Mouse (Mus musculus): Measurements from ENCODE around the gene Emilin2.

Emilin2 gene

DNA sequence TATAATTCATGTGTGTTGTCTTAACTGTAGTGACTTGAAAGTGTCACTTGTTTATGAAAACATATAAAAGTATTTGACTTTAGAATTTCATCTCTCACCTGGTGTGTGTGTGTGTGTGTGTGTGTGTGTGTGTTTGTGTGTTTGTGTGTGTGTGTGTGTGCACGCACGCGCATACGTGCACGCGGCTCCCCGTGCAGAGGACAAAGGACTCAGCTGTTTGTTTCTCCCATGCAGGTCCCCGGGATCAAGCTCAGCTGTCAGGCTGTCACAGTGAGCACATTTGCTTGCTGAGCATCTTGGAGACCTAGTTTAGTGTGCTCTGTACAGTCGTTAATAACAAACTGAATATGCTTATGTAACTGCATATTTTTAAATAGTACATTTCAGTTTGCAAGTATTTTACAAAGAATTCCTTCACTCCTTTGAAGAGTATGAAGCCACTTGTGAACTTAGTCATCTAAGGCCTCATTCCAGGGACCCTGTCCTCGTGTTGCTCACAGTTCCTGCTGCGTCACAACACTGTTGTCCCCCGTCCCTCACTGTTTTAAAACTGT is 77.7 kb downstream of the Emilin2 start:
- DNase-seq (ENCODE audit: extremely low spot score, low spot score) = no peak

DNA sequence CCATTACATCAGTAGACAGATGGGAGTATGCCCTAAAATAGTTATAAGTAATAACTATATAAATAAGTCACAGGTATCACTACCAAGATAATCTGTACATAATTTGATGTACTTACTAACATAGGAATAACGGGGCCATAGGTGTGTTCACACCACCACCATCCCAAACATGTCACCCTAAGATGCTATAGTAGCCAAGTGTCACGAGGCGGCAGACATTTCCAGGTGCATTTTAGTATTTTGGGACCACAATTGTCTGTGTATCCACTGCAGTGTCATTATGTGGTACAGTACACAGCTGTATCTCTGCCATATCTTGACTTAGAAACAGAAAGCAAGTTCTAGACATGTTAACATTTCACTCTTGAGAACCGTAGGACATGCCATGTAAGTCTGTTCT is 78.6 kb downstream of the Emilin2 start:
- DNase-seq (ENCODE audit: extremely low spot score, low spot score) = no peak

DNA sequence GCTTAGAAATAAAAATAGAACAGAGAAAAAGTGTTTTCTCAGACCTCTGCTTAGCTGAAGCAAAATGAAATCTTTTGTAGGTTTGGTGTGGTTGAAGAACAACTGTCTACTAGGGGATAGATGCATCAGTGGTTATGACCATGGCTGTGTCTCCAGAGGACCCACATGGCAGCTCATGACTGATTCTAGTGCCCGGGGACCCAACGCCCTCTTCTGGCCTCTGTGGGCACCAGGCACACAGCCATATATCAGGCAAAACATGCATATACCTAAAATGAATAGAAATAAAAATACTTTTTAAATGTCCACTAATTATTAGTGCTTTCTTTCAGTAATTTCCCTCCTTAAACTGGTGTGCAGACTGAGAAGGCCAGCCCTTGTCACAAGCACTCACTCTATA is 79.8 kb downstream of the Emilin2 start:
- DNase-seq (ENCODE audit: extremely low spot score, low spot score) = no peak

DNA sequence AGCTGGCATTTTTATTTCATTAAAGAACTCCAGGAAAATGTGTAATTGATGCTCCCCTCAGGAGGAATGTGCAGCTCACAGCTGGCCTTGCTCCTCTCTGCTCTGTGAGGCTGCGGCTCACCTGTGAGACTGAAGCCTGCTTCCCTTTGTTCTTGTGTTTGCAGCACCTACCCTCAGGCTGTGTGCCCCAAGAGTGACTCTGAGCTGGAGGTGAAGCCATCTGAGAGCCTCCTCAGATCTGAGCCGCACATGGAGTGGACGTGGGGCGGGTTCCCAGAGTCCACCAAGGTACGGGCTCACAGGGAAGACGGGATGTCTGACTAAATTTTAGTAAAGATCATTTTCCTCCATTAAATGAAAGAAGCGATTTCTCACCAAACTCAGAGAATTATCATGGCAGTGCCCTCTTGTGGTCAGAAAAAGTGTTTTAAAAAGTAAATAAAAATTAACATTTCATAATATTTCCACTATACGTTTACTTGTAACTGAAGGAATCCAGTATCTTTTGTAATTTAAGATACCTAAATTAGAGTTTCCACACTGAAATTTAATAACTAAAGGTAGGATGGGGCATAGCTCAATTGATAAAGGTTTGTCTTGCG is 81.6 kb downstream of the Emilin2 start:
- no peak for DNase-seq (ENCODE audit: extremely low spot score, low spot score)

DNA sequence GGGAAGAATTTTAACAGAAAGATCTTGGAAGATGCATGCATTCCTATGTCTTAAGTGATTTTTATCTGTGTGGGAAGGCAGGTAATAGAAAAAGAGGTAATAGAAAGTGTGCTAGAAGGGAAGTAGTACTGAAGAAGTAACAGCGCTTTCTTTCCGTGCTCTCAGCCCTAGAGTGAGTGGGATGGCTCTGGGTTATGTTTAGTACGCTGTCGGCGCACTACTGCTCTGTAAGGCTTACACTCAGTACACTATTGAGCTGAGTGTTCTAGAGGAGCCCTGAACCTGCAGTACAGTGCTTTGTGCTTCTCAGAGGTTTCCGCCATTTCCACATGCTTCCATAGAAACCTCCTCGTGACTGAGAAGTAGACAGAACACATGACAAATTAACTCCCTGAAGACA is 83.1 kb downstream of the Emilin2 start:
- DNase-seq (ENCODE audit: extremely low spot score, low spot score) = no peak

DNA sequence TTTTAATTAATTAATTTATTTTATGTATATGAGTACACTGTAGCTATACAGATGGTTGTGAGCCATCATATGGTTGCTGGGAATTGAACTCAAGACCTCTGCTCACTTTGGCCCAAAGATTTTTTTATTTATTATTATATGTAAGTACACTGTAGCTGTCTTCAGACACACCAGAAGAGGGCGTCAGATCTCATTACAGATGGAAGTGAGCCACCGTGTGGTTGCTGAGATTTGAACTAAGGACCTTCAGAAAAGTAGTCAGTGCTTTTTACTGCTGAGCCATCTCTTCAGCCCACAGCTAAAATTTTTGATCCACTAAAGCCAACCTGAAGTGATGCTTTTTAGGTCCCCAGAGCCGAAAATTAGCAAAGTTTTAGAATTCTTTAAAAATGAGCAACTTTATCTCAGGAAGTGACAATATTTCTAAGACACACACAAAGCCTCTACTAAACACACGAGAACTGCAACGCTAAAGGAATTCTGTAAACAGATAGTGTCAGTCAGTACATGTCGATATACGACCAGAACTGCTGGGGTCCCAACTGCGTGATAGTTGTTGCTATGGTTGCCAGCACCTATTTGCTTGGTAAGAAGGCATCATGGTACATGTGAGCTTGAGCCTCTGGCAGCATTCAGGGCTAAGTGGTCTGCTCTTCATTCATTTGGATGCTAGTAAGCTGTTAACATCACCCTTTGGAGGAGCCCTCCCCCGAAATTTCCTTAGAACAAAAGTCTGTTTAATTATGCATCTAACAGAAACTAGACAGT is 84.5 kb downstream of the Emilin2 start:
- DNase-seq (ENCODE audit: extremely low spot score, low spot score) = no peak

DNA sequence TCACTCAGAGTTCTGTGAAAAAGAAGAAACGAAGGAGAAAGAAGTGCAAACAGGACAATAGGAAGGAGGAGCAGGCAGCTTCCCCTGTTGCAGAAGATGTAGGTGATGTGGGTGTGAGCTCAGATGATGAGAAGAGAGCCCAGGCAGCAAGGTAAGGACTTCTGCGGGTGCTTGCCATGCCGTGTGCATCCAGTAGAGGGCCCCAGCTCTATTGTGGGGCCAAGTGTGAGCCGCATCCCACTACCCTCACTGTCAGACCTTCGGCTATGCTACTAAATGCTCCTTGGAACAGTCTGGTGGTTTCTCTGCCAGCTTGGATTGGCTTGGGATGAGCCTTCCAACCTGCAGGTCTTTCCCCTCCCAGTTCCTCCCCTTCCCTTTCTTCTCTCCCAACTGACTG is 86.7 kb downstream of the Emilin2 start:
- no peak for DNase-seq (ENCODE audit: extremely low spot score, low spot score)

DNA sequence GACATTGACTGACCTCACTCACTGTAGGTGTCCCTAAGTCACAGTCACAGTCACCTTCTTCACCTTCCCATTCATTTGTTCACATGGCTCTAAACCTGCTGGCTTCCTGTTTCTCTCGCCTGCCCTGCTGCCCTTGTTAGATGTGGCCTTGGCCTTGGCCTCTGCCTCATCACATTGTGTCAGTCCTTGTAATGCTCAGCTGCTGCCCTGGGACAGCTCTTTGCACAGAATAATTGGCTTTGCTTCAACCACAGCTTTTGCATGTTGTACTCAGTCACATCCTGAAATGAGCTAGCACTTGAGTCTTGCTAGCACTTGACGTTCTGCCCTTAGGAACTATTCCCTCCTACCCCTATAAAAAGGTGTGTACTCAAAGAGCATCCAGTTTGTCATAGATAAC is 87.3 kb downstream of the Emilin2 start:
- no peak for DNase-seq (ENCODE audit: extremely low spot score, low spot score)

DNA sequence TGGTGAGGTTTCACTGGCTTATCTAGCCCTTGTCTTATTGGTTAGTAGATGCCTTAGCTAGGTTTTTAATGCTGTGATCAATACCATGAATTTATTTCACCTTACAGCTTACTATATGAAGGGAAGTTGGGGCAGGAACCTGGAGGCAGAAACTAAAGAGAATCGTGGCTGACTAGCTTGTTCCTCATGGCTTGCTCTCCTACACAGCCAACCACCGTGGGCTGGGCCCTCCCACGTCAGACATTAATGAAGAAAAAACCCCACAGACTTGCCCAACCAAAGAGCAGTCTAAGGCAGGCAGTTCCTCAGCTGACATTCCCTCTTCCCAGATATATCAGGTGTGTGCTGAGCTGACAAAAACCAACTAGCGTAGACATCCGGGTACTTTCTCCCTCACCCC is 88.1 kb downstream of the Emilin2 start:
- DNase-seq (ENCODE audit: extremely low spot score, low spot score) = no peak

DNA sequence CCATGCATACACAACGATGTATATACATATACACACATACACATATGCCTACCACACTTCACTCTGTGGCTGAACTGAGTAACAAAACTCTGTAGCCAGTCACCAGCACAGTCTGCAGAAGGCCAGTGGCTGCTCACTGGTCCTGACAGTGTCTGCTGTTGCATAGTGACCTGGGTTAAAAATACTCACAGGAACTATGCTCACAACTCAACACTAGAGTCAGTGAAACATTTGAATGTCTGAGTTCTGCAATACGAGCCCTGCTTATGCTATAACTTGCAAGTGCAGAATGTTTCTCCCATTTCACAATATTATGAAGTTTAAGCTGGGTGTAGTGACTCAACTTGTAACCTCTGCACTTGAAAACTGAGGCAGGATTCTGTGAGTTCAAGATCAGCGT is 90.4 kb downstream of the Emilin2 start:
- DNase-seq (ENCODE audit: extremely low spot score, low spot score) = no peak

DNA sequence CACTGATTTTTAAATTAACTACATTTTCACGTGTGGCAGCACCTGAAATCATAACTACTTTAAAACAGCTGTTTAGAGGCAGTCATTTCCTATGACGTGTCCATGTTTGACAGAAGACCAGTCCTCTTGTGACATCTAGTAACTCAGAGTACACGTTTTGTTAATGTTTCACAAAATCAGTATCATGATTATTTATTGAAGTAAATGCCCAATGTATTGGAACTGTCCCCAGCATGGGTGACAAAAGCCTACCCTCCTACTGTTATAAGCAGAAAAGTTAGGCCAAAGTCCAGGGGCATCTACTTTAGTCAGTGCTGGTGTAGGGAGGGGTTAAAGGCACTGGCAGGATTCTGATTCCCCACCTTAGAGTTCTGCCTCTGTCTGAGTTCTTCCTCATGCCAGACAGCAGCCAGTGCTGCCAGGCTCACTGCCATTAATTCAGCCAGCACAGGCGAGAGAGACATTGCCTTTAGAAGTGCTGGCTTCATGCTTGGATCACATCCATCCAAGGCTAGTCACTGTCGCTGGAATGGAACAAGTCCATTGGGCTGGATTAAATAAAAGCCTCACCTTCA is 94.6 kb downstream of the Emilin2 start:
- no peak for DNase-seq (ENCODE audit: extremely low spot score, low spot score)

DNA sequence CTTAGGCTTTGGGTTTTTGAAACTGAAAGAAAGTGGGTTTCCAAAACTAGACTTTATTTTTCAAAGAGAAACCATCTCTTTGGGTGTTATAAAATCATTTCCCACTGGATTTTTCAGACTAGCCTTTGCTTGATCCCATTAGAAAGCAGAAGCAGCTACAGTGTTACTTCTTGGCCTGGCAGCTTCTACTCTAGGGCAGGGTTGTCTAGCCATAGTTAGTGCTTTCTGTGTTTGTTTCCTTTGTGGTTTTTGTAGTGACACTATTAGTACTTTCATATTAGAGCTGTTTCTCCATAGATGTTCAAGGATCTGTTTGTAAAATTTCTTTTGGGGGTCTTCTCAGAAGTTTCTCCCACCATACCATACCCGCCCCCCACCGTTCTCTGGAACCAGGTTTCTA is 95.5 kb downstream of the Emilin2 start:
- no peak for DNase-seq (ENCODE audit: extremely low spot score, low spot score)

DNA sequence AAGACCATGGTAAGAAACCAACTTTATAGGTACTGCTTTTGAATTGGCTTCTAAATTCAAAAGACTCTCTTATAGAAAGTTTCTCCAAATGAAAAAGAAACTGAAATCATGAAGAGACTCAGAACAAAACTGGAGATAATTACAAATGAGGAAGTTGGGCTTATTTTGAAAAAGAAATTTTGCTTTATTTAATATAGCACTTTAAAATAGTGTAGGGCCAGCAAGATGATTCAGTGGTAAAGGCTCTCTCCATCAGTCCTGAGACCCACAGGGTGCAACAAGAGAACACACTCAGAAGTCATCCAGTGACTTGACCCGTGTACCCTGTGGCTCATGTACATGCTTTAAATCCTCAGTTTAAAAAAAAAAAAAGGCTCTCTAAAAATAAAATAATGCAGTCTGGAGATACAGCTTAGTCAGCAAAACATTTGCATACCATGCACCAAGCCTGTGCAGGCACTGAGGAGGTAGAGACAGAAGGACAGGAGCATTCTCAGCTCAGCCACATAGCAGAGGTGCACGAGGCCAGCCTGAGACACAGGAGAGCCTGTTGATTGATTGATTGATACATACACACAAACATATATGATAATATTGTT is 96.4 kb downstream of the Emilin2 start:
- no peak for DNase-seq (ENCODE audit: extremely low spot score, low spot score)

DNA sequence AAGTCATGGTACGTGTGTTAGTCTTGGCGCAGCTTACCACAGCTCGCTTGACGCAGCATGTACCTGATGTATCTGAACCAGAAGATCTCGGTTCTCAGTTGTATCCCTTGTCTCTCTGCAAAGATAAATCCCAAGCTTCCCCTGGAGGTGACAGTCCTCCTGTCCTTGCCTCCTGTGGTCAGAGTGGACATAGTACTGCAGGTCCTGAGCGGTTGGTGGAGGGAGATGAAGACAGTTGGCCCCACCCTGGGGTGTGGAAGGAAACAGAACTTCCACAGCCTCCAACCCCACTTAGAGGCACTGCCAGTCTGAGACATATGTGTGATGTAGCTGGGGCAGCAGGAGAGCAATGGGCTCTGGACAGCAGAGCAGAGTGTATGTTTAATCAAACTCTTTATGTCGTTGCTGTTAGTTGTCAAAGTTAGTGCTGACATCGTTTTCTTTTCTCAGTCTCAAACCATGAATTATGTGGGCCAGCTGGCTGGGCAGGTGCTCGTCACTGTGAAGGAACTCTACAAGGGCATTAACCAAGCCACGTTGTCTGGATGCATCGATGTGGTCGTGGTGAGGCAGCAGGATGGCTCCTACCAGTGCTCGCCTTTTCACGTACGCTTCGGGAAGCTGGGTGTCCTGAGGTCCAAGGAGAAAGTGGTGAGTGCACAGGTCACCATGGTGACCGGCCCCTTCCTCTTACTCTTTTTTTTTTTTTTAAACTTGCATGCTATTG is 97.1 kb downstream of the Emilin2 start:
- DNase-seq (ENCODE audit: extremely low spot score, low spot score) = no peak

DNA sequence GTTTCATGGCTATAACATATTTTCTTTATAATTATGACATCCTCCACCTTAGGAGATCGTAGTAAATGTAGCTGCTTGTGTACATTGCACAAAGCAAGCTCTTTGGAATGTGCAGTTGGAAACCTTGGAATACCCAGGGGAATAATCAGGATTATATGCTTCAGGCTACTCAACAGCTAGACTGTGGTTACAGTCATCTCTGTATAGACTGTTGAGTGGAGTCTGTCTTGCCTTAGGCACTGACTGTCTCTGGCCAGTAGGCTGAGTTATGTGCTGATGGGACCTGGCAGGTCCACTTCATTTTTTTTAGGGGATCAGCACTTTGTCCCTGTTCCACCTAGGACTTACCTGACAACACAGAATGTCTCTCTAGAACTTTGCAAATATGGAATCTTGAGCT is 98.1 kb downstream of the Emilin2 start:
- DNase-seq (ENCODE audit: extremely low spot score, low spot score) = no peak

DNA sequence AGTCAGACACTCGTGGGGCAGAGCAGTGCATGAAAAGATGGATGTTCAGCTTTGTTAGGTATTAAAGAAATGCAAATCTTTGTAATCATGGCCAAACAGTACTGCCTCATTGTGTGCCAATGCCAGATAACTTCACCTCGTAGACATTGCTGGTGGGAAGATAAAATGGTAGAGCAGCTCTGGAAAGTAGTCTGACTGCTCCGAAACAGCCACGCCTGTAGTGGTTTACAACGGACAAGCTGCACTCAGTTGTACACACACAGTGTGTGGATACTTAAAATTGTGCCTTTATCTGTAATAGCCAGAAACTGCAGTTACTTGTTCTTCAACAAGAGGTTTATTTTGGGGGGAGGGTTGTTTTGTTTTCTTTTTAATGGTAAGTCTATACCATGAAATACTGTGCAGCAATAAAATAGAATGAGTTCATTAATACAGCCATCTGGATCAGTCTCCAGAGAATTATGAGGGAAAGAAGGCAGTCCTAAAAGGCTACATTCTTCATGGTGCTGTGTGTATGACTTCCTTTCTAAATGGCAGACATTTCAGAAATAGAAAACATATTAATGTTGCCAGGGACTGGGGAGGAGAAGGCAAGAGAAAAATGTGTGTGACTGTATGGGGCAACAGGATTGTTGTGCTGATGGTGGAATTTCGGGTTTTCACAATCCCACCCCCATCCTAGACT is 99.7 kb downstream of the Emilin2 start:
- no peak for DNase-seq (ENCODE audit: extremely low spot score, low spot score)

DNA sequence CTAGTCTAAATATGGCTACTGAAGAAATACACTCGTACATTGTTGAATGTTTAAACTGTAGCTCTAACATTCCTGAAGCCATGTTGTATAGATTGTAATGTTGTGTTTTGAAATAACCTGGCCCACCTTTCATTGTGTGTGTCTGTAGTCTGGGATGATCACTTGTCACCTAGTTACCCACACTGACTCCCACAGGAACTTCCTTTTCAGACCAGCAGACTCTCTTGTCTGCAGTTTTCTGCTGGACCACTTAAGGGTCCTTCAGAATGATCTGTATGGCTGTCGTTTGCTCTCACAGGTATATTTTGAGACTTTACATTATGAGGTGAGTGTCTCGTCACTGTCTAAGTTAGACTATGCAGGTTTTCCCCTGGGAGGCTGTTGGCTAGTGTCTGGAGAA is 101.8 kb downstream of the Emilin2 start:
- DNase-seq (ENCODE audit: extremely low spot score, low spot score) = no peak

DNA sequence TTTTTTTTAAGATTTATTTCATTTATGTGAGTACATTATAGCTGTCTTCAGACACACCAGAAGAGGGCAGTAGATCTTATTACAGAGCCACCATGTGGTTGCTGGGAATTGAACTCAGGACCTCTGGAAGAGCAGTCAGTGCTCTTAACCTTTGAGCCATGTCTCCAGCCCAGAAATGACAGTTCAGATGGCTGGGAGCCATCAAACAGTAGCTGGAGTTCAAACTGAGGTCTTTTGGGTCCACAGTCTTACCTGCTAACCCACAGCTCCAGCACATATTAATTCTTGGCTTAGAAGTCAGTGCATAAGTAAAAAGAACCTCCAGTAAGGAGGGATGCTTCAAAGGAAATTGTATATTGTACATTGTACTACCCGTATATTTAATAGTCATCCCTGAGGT is 102.9 kb downstream of the Emilin2 start:
- no peak for DNase-seq (ENCODE audit: extremely low spot score, low spot score)

DNA sequence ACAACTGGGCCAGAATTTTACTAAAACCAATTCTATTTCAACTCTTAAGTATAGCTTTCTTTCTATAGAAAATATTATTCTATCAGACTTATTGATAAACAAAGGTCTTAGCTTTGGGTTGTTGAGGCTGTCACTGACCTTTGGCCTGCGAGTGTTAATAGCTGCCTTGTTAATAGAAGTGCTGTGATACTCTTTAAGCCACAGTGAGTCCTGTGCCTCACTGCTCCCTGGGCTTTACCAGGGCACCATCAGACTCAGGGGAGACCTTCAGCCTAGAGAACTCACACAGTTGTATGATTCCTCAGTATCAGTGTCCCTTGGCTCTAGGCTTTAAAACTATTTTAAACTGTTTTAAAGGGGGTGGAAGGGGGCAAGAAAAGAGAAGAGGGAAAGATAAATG is 103.4 kb downstream of the Emilin2 start:
- no peak for DNase-seq (ENCODE audit: extremely low spot score, low spot score)

DNA sequence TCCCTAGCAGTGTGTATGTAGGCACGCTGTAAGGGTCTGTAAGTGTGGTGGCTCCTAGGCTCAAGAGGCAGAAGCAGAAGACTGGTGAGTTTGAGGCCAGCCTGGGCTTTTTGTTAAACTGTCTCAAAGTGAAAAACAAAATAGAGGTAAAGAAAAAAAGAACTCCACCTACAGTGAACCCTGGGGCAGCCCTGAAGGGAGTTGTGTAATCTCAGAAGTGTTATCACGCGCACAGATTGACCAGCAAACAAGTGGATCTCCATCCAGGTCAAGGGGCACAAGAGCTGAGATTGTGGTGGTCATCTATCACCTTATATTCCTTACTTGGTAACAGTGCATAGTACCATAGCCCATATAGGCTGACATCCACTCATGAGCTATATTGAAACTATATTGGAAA is 104.5 kb downstream of the Emilin2 start:
- DNase-seq (ENCODE audit: extremely low spot score, low spot score) = no peak
